Mouse (Mus musculus) activated CD4-positive, CD25-positive, alpha-beta regulatory T cell, adult 9 weeks (primary cell): ENCODE results near the gene Arpin. TPM values are rescaled to one million over a fixed set of nuclear protein-coding genes. Genes with fewer than 3 reads are reported as not detected.

Source experiments
- polyA plus RNA-seq: library from polyadenylated mRNA; unstranded; fragments of 100-300 nt; shearing (Covaris generic); gene quantifications from one replicate; pipeline ENCODE4 v1.2.1, GENCODE M21; 2017

Arpin gene
- 0.28 TPM for polyA plus RNA-seq

DNA sequence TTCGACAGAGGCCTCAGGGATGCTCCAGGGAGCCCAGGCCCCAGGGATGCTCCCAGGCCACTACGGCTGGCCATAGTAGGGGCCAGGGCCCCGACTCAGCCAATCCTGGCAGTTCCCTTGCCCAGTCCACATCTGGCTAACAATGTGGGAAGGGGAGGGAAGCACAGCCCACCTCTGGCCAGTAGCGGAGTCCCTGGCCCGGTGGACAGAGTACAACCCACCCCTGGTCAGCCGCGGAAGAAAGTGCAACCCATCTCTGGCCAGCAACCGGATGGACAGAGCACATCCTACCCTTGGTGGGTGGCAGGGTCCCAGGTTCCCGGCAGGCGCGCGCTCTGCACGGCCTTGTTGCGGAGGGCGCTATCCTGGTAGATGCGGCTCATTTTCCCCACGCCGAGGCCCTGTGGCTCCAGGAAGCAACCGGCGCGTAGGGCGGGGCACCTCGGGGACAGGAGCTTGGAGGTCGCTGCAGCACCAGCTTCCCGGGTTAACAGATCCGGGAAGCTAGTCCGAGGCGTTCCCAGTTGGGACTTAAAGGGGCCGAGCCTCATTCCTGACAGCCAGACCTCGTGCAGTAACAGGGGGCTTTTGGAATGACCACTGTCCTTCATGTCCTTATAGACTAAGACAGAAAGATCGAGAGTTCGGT is at the start of gene Arpin:
Gene Arpin (minus strand): TSS at position 498 of the 649 bp plus-strand sequence.

DNA sequence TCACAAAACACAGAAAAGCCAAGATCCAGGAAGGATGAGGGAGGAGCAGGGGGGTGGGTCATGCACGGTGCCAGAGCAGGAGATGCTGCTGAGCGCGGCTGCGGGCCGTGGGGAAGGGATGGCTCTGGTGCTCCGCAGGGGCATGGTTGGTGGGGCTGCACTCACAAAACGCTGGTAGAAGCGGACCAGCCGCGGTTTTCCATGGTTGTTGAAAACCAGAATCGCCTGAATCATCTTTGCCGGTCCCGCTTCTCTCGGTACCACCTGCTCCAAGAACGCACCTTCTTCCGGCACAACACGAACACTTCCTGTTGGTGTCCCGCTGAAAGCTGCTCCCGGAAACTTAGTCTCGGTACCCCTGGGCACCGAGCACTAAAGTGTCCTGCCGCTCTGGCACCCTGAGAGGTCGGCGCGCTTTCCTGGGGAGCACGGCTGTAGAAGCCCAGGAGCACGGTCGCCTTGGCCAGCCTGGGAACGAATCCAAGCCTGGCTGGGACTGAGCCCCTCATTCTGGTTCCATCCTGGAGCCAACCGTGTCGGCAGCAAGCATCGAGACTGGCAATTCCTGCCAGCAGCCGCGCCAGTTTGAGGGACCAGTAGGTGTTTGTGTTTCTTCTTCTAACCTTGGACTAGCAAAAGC is 14.7 kb downstream of the Arpin start, which contains the start of gene Ap3s2:
Gene Ap3s2 (minus strand): TSS at position 306 of the 640 bp plus-strand sequence.

Other genes with a start within 250 kb of the Arpin start
- gene Kif7, start 219.6 kb downstream of the Arpin start, polyA plus RNA-seq, result 0.16 TPM
- not detected for gene Plin1, start 202.5 kb downstream of the Arpin start, polyA plus RNA-seq
- 5.4 TPM for gene Pex11a, start 192.2 kb downstream of the Arpin start, polyA plus RNA-seq
- 0.48 TPM for gene Wdr93, start 192.2 kb downstream of the Arpin start, polyA plus RNA-seq
- not detected for gene Mesp1, start 141.6 kb downstream of the Arpin start, polyA plus RNA-seq
- 0.42 TPM for gene Mesp2, start 124.6 kb downstream of the Arpin start, polyA plus RNA-seq
- 0.39 TPM for gene Anpep, start 74.3 kb downstream of the Arpin start, polyA plus RNA-seq
- gene Ap3s2, start 14.7 kb downstream of the Arpin start, polyA plus RNA-seq, result 32.2 TPM
- 3.2 TPM for gene Zfp710, start 89.5 kb upstream of the Arpin start, polyA plus RNA-seq
- gene Idh2, start 180.0 kb upstream of the Arpin start, polyA plus RNA-seq, result 35.0 TPM